In the genomic region with DNA sequence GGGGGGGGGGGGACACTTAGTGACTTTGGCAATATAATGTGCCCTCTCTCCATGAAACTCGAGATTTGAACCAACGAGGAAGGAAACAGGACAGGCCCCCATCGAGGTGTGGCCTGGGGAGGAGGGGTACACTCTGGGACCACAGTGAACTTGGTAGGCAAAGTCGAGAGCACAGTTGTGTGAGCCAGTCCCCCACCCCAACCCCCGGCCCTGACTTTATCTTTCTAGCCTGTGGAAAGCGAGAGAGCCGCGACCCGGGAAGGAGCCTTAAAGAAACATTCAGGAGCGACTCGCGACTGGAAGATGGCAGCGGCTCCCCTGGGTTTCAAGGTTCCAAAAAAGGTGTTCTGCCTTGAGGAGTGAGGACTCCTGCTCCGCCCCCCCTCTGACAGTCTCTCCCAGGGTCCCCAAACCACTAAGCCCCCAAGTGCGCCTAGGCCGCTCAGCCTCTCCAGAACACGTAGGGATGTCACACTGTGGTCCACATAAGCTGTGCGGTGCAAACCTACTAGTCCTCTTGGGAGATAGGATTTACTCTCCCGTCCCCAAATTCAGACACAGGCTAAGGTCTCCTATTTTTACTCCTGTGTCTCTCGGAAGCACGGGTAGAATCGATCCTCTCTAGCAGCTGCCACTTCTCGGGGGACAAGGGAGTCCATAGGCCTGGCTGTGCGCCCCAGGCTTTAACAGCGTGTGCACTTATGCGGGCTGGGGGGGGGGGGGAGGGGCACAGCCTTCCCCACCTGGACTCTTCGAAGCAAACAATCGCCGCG, we compare ENCODE assay signal across 8 mouse cellular contexts. TPM values are rescaled to one million over a fixed set of nuclear protein-coding genes. Genes with fewer than 3 reads are reported as not detected.
DNase-seq lines count a peak whose midpoint lies in the region; ATAC-seq and TF ChIP-seq lines count a peak whose summit lies in the region.

No protein-coding gene starts in this region.

- no peak for DNase-seq in heart, adult 2 months
- no peak for DNase-seq in heart, postnatal 36 days
- DNase-seq in thymus, postnatal 25 days, result peak; percentile 20
- DNase-seq in thymus, postnatal 14 days, result no peak
- DNase-seq in liver, embryonic 14.5 days (ENCODE audit: low read depth in 3 of 3, low spot score in 3 of 3), result no peak
- no peak for DNase-seq in ovary, postnatal 14 days (ENCODE audit: low spot score)
- DNase-seq in spleen, postnatal 10 days (ENCODE audit: low spot score in 2 of 2), result no peak
- DNase-seq in layer of hippocampus, postnatal 10 days (ENCODE audit: low spot score in 2 of 2), result no peak

- intact Hi-C loops in heart, adult 2 months (cut with DNase I), result loop anchor here (10.0 kb wide), 2 partner anchors 200 to 350 kb away; no protein-coding TSS in a partner anchor
- intact Hi-C loops in heart, postnatal 36 days (cut with DNase I), result loop anchor here (2.0 to 10.0 kb wide), 5 partner anchors 16 to 523 kb away; no protein-coding TSS in a partner anchor

- no peak for TF ChIP-seq CTCF in heart, adult 2 months (IDR thresholded peaks at IDR 0.05)
- TF ChIP-seq CTCF in liver, embryonic 14.5 days (IDR thresholded peaks at IDR 0.05; ENCODE audit: low read depth), result no peak

- H3K4me3 ChIP-seq in heart, adult 2 months, result peak overlapping the region; percentile 50
- no peak overlapping the region for H3K4me3 ChIP-seq in liver, embryonic 14.5 days (ENCODE audit: insufficient read depth in 1 of 2, low read depth in 2 of 2, low read length in 2 of 2)

- peaks cover 5% of the 10 kb centered on the region for H3K4me1 ChIP-seq in heart, adult 2 months (ENCODE audit: control insufficient read depth, insufficient read depth, low read length)
- H3K4me1 ChIP-seq in liver, embryonic 14.5 days (replicated peaks; ENCODE audit: control insufficient read depth in 2 of 2, insufficient read depth in 2 of 2, low read length in 1 of 2), result peaks cover 0 to 8% of the 10 kb centered on the region in 2 experiments; a peak in 2 of 4 replicates

- H3K27me3 ChIP-seq in heart, adult 2 months (ENCODE audit: control insufficient read depth, insufficient read depth, low read length), result no peaks in the 10 kb centered on the region
- peaks cover 95% of the 10 kb centered on the region for H3K27me3 ChIP-seq in liver, embryonic 14.5 days (ENCODE audit: control insufficient read depth, insufficient read depth, low read length)

- no peaks in the 10 kb centered on the region for H3K9me3 ChIP-seq in liver, embryonic 14.5 days (ENCODE audit: control insufficient read depth, low read length)

- no peak for TF ChIP-seq EP300 in heart, adult 2 months (IDR thresholded peaks at IDR 0.05; ENCODE audit: insufficient read depth, low read depth, low read length)
- no peak for TF ChIP-seq EP300 in liver, embryonic 14.5 days (IDR thresholded peaks at IDR 0.05; ENCODE audit: low read depth)

- no peaks in the 10 kb centered on the region for H3K36me3 ChIP-seq in heart, adult 2 months (ENCODE audit: control insufficient read depth, insufficient read depth, low read length)
- H3K36me3 ChIP-seq in liver, embryonic 14.5 days (replicated peaks; ENCODE audit: control insufficient read depth, insufficient read depth, low read depth), result no peaks in the 10 kb centered on the region

- 28% methylated on average over 30 of the region's 30 CpGs for WGBS in heart, adult 2 months
- 7% methylated on average over 30 of the region's 30 CpGs for WGBS in liver, embryonic 14.5 days (ENCODE audit: insufficient replicate concordance)

- no peak for TF ChIP-seq POLR2A in heart, adult 2 months (IDR thresholded peaks at IDR 0.05; ENCODE audit: insufficient read depth, low read depth, low read length)

- no peak for ATAC-seq in liver, embryonic 14.5 days (ENCODE audit: insufficient read depth)

- peaks cover 3% of the 10 kb centered on the region; the same call in 1 of the 2 replicates for H3K79me2 ChIP-seq in heart, adult 2 months (replicated peaks; ENCODE audit: control insufficient read depth, insufficient read depth, low read length)

- peak overlapping the region; percentile 37 for H3K4me2 ChIP-seq in liver, embryonic 14.5 days (ENCODE audit: low read depth)

- peak overlapping the region; percentile 64 for H3K9ac ChIP-seq in heart, adult 2 months (ENCODE audit: low read depth, low read length)
- no peak overlapping the region for H3K9ac ChIP-seq in liver, embryonic 14.5 days (replicated peaks)

- H3K27ac ChIP-seq in heart, adult 2 months, result peak overlapping the region; percentile 33
- no peak overlapping the region for H3K27ac ChIP-seq in liver, embryonic 14.5 days

RNA-seq across cellular contexts. Expression of a gene that starts 4.9 kb away (rescaled TPM):
- 10 to 100 TPM; 18.0 to 22.4 TPM for total RNA-seq in heart, adult 2 months (2021)
- polyA plus RNA-seq in heart, adult 2 months (2012; rRNA removed), result 11.2 and 15.3 TPM in 2 replicates
- total RNA-seq in heart, postnatal 36 days (2021), result 10 to 100 TPM; 20.0 to 25.9 TPM
- polyA plus RNA-seq in liver, embryonic 14.5 days (2012; rRNA removed), result 3.5 and 4.6 TPM in 2 replicates
- 4.7 TPM in 2 replicates for polyA plus RNA-seq in liver, embryonic 14.5 days (2014; fragmentation: Nextera tagmentation; extraction: Ambion mirVana)
- total RNA-seq in layer of hippocampus, postnatal 10 days (2021), result 10 to 100 TPM; 18.2 to 18.5 TPM
